Mouse (Mus musculus): ENCODE measurements around the gene Prss1.
"Not testable (repeated sequence)": the region's sequence is repeated elsewhere in the genome, so short reads cannot be mapped to it uniquely, and the experiment has no call there.

Gene Prss1

DNA sequence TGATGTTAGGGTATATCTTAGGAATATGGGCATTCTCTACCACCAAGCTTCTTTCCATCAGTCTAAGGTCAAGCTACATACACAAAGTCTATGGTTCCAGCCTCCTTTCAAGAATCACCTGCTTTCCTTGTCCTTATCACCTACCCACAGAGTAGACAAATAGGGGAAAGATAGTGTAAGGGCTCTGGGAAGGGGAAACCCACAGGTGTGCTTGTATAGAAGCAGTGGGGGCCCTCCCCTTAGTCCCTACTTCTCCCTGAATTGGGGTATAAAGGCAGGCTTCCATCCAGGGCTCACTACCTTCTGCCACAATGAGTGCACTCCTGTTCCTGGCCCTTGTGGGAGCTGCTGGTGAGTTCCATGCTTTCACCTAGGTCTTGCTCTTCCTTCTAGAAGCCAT, at the start of gene Prss1:
Gene Prss1, plus strand, starts transcription at position 301 of the 400 bp plus-strand sequence.
- not testable (repeated sequence) for DNase-seq

DNA sequence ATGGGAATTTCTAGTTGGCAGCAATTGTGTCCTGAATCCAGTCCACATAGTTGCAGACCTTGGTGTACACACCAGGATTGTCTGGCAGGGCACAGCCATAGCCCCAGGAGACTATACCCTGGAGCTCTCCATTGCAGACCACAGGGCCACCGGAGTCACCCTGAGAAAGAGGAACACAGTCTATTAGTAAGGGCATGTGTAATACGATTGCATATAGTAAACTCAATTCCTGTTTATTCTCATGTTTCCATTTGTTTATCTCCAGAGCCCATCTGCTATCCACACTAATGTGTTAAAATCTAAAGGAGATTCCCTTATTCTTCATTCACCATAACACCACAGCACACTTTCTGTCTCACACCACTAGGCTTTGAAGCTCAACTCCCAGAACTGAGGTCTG, 16.5 kb upstream of the Prss1 start:
- not testable (repeated sequence) for DNase-seq

DNA sequence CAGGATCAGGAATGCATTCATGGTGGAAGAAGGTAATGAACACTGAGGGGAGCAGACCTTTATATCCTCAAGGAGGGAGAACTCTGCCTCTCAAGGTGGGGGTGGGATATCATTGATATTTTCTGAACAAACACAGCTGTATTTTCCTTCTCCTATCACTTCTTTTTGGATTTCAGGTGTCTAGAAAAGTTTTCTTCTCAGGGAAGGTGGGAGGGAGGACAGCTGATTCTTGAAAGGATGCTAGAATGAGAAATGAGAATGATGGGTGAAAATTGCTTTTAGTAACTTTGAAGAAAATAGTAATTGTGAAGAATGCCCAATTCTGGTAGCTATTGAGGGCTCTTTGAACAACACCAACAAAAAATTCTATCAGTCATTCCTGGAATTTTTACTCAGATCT, 12.7 kb upstream of the Prss1 start, which contains the start of gene Gm10334:
Gene Gm10334, minus strand, starts transcription at position 101 of the 400 bp plus-strand sequence.
- not testable (repeated sequence) for DNase-seq

DNA sequence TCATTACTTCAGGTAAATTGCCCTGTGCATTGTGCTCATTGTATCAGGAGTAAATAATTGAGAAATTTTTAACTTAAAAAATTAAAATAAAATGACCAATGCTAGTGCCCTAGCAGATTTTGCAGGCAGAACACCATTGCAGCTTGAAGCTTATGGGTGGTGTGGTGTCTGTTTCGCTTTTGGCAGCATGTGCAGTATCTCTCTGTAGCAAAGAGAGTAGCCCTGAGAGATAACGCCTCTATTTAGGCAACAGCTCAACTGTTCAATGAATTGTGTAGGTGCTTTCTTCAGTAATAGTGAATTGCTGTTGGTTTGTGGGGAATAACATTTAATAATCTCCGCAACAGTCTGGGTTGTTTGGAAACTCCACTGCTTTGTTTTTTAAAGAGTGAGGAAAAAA, 40.6 kb downstream of the Prss1 start:
- no peak for DNase-seq

DNA sequence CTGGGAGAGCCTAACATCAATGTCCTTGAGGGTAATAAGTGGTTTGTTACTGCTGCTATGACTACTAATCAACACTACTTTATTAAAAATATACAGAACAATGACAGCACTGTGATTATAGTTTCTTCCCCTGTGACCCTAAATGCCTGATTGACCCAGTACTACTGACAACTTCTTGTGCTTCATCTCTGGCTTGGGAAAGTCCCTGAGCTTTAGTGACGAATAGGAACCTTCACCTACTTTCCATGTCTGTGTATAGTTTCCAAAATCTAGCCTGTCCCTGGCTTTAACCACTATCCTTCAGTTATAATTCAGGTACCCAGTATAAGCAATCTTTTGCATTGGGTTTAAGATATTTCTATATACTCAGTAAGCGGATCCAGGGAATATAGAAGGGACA, 46.2 kb downstream of the Prss1 start:
- no peak for DNase-seq

DNA sequence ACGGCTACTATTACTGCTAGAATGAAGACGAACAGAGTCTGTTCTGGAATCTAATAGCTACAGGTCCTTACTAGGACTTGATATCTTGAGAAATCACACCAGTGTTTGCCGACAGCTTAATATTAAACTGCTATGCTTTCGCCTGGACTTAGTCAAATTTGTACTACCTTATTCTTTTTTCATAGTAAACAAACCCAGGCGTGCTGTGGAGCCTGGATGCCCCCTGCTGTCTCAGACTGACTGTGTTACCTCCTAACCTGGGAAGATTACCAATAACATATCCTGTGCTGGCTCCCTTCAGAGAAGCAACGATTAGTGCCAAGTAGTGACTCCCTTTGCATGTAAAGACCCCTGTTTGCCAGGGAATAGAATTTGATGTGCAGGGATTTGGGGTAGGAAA, 46.6 kb downstream of the Prss1 start:
- peak; percentile 41 for DNase-seq
